Mouse (Mus musculus) kidney, adult 8-10 months (tissue): ENCODE measurements at regions not wholly inside any gene's neighbourhood (a gene's known extent, or its start where the extent isn't known, plus 50 kb on each side); places are given as distances from the start of the nearest gene placed in this dataset.

ENCODE experiments used
- DNase-seq, 2 experiments: peaks; one replicate each; pipeline ENCODE4 v3.0.0; 2022

DNA sequence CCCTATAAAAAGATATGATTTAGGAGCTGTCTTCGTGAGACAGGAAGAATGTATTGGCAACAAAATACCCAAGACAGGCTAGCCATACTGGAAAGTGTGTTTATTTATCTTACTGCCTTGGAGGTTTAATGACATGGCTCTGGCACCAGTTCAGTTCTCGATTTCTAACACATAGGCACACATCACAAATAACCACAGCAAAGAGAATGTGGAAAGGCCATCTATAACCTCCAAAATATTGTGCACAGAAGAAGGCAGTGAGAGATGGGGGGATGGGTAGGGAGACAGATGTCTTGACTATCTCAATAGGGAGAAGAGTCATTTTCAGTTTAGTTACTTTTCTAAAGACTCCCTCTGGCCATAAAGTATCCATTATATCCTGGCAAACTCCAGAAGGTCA, 90.5 kb downstream of the Minar1 start:
- no peak for DNase-seq

- no peak for DNase-seq
Observed at GRCm38 (mm10) chr9:89524137-89524536, 98.8 kb downstream of the Minar1 start.

GRCm38 (mm10) chr9:89523705-89524104, 99.2 kb downstream of the Minar1 start:
- DNase-seq, result no peak

GRCm38 (mm10) chr9:89508407-89509101, 114.4 kb downstream of the Minar1 start:
- DNase-seq, result no peak

DNA sequence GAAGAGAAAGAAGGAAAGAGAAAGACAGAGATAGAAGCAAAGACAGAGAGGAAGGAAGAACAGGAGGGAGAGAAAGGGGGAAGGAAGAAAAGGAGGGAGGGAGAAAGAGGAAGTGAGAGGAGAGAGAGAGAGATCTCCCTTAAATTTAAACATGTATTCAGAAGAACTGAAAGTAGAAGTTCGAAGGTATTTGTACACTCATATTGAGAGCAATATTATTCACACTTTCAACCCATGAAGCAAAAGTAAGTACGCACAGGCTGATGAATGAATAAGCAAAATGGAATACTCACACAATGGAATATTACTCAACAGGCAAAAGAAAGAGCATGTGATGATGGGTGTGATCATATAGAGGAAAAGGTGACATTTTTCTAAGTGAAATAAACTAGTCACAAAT, 120.8 kb downstream of the Minar1 start:
- DNase-seq, result no peak

DNA sequence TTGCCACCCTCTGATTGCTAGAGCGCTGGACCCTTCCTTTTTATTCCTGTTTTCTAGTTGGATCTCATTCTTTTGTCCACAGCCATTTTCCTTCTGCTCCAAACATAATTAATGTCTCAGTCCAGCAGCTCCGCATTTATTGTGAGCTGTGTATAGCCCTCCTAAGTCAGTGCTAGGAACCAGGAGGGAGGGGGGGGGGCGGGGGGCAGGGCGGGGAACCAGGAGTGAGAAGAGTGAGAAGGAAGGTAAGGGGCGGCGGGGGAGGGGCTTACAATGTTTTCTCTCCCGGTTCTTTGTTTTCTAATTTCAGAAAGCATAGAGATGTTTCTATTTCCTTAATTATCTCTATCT, 125.6 kb downstream of the Minar1 start:
- no peak for DNase-seq

GRCm38 (mm10) chr9:89496729-89497398, 126.1 kb downstream of the Minar1 start:
- DNase-seq, result no peak

- DNase-seq, result no peak
Observed at GRCm38 (mm10) chr9:89487601-89488000, 135.3 kb downstream of the Minar1 start.

DNA sequence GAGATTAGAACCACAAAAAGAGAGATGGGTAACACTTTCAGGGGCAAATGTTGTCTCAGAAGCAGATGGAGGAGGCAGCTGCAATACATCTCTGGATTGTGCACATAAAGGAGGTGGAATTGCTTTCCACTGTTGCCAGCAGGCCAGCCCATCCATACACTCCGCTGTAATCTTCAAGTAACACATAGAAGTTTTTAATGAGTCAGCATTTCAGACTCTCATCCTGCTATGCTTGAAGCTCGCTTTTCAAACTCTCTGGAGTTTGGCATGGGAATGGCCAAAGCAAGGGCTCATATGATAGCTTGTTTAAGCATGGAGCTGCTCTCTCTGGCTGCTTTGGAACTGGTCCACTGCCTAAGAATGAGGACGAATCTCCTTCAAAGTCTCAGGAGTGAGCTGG, 143.5 kb downstream of the Minar1 start:
- no peak for DNase-seq

DNA sequence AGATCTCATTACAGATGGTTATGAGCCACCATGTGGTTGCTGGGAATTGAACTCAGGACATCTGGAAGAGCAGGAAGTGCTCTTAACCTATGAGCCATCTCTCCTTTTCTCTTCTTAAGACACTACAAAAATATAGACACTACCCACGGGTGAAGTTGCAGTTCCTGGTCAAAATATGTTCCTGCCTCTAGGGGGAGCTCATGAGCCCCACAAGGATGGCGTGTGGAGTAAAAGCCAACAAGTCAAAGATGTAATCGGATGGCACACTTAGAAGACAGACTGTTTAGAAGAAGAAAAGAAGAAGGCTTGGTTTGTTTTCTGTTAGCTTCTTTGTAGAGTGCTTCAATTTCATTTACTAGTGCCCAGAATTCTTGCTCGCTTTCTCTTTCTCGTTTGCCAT, 161.7 kb downstream of the Minar1 start:
- peak in 1 of 2 experiments; percentile 41 for DNase-seq

DNA sequence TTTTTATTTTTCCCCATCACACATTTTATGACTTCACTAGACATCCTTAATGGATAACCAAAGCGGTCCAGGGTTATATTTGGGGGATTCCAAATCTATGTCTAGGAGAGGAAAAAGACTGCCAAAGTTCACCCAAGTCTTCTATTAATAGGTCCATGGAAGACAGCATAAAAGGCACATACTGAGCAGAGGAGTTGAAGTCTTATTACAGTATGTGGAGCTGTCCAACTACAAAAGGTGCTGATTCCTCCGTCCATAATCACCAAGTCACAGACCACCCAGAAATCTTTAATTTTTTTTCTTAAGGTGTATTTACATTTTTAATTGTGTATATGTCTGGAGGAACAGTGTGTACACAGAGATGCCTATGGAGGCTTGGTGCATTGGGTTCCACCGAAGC, 166.3 kb downstream of the Minar1 start:
- DNase-seq, result no peak

- DNase-seq, result no peak
Observed at GRCm38 (mm10) chr9:89449656-89450055, 173.3 kb downstream of the Minar1 start.
